ENCODE assay signal across 26 mouse cellular contexts in the genomic region with DNA sequence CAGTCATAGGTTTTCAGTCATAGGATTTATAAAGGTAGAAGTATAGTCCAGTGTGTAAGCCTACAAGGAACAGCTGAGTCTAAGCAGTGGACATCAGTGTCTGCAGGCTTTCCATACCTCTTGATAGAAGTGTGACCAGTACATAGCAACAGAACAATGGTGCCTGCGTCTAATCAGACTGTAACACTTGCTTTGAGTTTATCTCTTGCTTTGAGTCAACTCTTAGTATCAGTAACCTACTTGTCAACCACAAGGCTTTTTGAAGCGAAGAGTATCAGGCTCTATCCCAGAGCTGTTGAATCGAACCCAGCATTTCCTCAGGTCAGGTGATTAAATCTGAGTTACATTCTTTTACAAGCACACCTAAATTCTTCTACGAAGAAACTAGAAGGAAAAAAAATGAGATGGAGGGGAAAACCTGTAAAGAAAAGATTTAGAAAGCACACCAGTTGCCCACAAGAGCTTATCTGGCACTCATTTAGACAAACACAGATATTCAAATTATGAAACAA. TPM values are rescaled to one million over a fixed set of nuclear protein-coding genes. Genes with fewer than 3 reads are reported as not detected.
A peak's percentile ranks its signal among the peaks of the same experiment; 100 is the strongest.
DNase-seq lines count a peak whose midpoint lies in the region; ATAC-seq lines count a peak whose summit lies in the region.
"Had no signal": no experiment of that assay in that cellular context is flagged by ENCODE, and none has a peak within 500 bp of the region (broad histone marks: within the 10 kb centered on the region; RNA-seq: fewer than 3 reads in every experiment).

No protein-coding gene starts in this region.

- no peaks in the 10 kb centered on the region for H3K9me3 ChIP-seq in heart, embryonic 12.5 days (replicated peaks)
- H3K9me3 ChIP-seq in liver, embryonic 13.5 days (replicated peaks), result no peaks in the 10 kb centered on the region
- H3K9me3 ChIP-seq in forebrain, embryonic 13.5 days (replicated peaks), result no peaks in the 10 kb centered on the region
- H3K9me3 ChIP-seq: embryonic facial prominence, embryonic 10.5 days; embryonic facial prominence, embryonic 15.5 days; forebrain, embryonic 12.5 days; neural tube, embryonic 15.5 days had no signal

- H3K4me1 ChIP-seq in heart, embryonic 12.5 days (replicated peaks), result peaks cover 12% of the 10 kb centered on the region
- peaks cover 41% of the 10 kb centered on the region for H3K4me1 ChIP-seq in liver, embryonic 13.5 days (replicated peaks)
- H3K4me1 ChIP-seq in forebrain, embryonic 13.5 days, result no peaks in the 10 kb centered on the region
- H3K4me1 ChIP-seq: embryonic facial prominence, embryonic 10.5 days; embryonic facial prominence, embryonic 15.5 days; forebrain, embryonic 12.5 days; neural tube, embryonic 15.5 days had no signal

- ATAC-seq in heart, embryonic 12.5 days (ENCODE audit: insufficient number of reproducible peaks, low FRiP score), result peak; percentile 57; the same call in 1 of the 2 replicates
- peak; percentile 90 for ATAC-seq in liver, embryonic 13.5 days (ENCODE audit: low read depth)
- ATAC-seq in megakaryocyte progenitor cell, adult 5-6 weeks (replicated peaks; ENCODE audit: poor library complexity), result peak; percentile 97
- no peak for ATAC-seq in forebrain, embryonic 13.5 days
- ATAC-seq: activated CD4-positive, CD25-positive, alpha-beta regulatory T cell, adult 4 months; intestine, postnatal 0 days; lung, postnatal 0 days had no signal

- no peak for DNase-seq in heart, adult 8-10 months (ENCODE audit: low spot score)
- peak; percentile 46 for DNase-seq in c-Kit-positive CD71-positive TER-119-negative erythroid progenitor cells, embryonic 14.5 days (ENCODE audit: low read depth)
- DNase-seq in liver, embryonic 13.5 days, result peak; percentile 25
- DNase-seq in kidney, postnatal 4 days, result no peak
- no peak for DNase-seq in adrenal gland, adult 8-10 months
- DNase-seq: adrenal gland, adult 2 months; cerebellum, adult 11-12 months; cerebellum, postnatal 10 days; gastrocnemius, postnatal 10 days; heart, postnatal 10 days; kidney, postnatal 14 days; lung, postnatal 4 days; midbrain, embryonic 14.5 days; right cerebral cortex, postnatal 25 days; thymus, postnatal 14 days had no signal

- no peak overlapping the region for H3K4me2 ChIP-seq in heart, embryonic 12.5 days
- H3K4me2 ChIP-seq in liver, embryonic 13.5 days, result no peak overlapping the region
- no peak overlapping the region for H3K4me2 ChIP-seq in forebrain, embryonic 13.5 days
- H3K4me2 ChIP-seq: embryonic facial prominence, embryonic 15.5 days; forebrain, embryonic 12.5 days; heart, embryonic 11.5 days; neural tube, embryonic 15.5 days had no signal

- no peak overlapping the region for H3K27ac ChIP-seq in heart, embryonic 12.5 days (ENCODE audit: poor library complexity, severe bottlenecking)
- H3K27ac ChIP-seq in liver, embryonic 13.5 days, result no peak overlapping the region
- H3K27ac ChIP-seq in forebrain, embryonic 13.5 days, result no peak overlapping the region
- H3K27ac ChIP-seq: embryonic facial prominence, embryonic 10.5 days; embryonic facial prominence, embryonic 15.5 days; forebrain, embryonic 12.5 days; neural tube, embryonic 15.5 days had no signal

- peaks cover 5% of the 10 kb centered on the region for H3K36me3 ChIP-seq in heart, embryonic 12.5 days
- peaks cover 14% of the 10 kb centered on the region for H3K36me3 ChIP-seq in liver, embryonic 13.5 days
- H3K36me3 ChIP-seq in forebrain, embryonic 13.5 days (ENCODE audit: poor library complexity, severe bottlenecking), result peaks cover 14% of the 10 kb centered on the region
- H3K36me3 ChIP-seq: embryonic facial prominence, embryonic 15.5 days had no signal

- no peaks in the 10 kb centered on the region for H3K27me3 ChIP-seq in heart, embryonic 12.5 days (replicated peaks)
- H3K27me3 ChIP-seq in liver, embryonic 13.5 days, result no peaks in the 10 kb centered on the region
- no peaks in the 10 kb centered on the region for H3K27me3 ChIP-seq in forebrain, embryonic 13.5 days
- H3K27me3 ChIP-seq: embryonic facial prominence, embryonic 15.5 days; forebrain, embryonic 12.5 days; neural tube, embryonic 15.5 days had no signal

- 27% methylated on average over 4 of the region's 4 CpGs for WGBS in heart, embryonic 12.5 days
- 26% methylated on average over 4 of the region's 4 CpGs for WGBS in liver, embryonic 13.5 days (ENCODE audit: insufficient replicate concordance)
- 89% methylated on average over 4 of the region's 4 CpGs for WGBS in forebrain, embryonic 13.5 days

- no peak overlapping the region for H3K9ac ChIP-seq in heart, embryonic 12.5 days
- H3K9ac ChIP-seq in liver, embryonic 13.5 days, result no peak overlapping the region
- no peak overlapping the region for H3K9ac ChIP-seq in forebrain, embryonic 13.5 days
- H3K9ac ChIP-seq: embryonic facial prominence, embryonic 15.5 days; forebrain, embryonic 12.5 days; neural tube, embryonic 15.5 days had no signal

- no peak overlapping the region for H3K4me3 ChIP-seq in heart, embryonic 12.5 days
- no peak overlapping the region for H3K4me3 ChIP-seq in liver, embryonic 13.5 days (replicated peaks)
- H3K4me3 ChIP-seq in forebrain, embryonic 13.5 days, result no peak overlapping the region
- H3K4me3 ChIP-seq: embryonic facial prominence, embryonic 10.5 days; embryonic facial prominence, embryonic 15.5 days; forebrain, embryonic 12.5 days; neural tube, embryonic 15.5 days had no signal

RNA-seq across cellular contexts. Expression of gene Nup93, which starts 25.9 kb away (rescaled TPM):
- polyA plus RNA-seq in heart, embryonic 12.5 days (2016; fragmentation: Nextera tagmentation; extraction: Ambion mirVana), result 71.6 and 73.6 TPM in 2 replicates
- 10 to 100 TPM; 12.4 to 17.9 (median 15.4) TPM for total RNA-seq in heart, adult 8-10 months (2022)
- 58.7 and 65.6 TPM in 2 replicates for polyA plus RNA-seq in liver, embryonic 13.5 days (2015; fragmentation: Nextera tagmentation; extraction: Ambion mirVana)
- 26.7 and 32.4 TPM in 2 replicates for total RNA-seq in megakaryocyte progenitor cell, adult 5-6 weeks (2015)
- 36.3 and 46.1 TPM in 2 replicates for total RNA-seq in megakaryocyte progenitor cell, adult 5-6 weeks (2017)
- 10 to 100 TPM; 14.4 to 19.4 (median 17.0) TPM for total RNA-seq in adrenal gland, adult 8-10 months (2022)
- polyA plus RNA-seq in forebrain, embryonic 13.5 days (2015; fragmentation: Nextera tagmentation; extraction: Ambion mirVana), result 83.6 and 98.8 TPM in 2 replicates

Comparison
In these comparisons a context has a peak if more than half of its experiments do, and no peak if none do; other contexts are left out.
1. DNase-seq: peak in c-Kit-positive CD71-positive TER-119-negative erythroid progenitor cells, embryonic 14.5 days (single experiment) and liver, embryonic 13.5 days (single experiment); none in heart, adult 8-10 months (single experiment), kidney, postnatal 4 days (0 of 2) and adrenal gland, adult 8-10 months (single experiment).